Mouse (Mus musculus) C2C12 (cell line): ENCODE results near the gene Pet100. TPM values are rescaled to one million over a fixed set of nuclear protein-coding genes. Genes with fewer than 3 reads are reported as not detected.
A peak's percentile ranks its signal among the peaks of the same experiment; 100 is the strongest.

Experiments
- H3K27me3 ChIP-seq: one replicate; pipeline ENCODE4 v1.6.1; 2011; ENCODE audit not compliant: control insufficient read depth, insufficient read depth, insufficient read length
- H3K36me3 ChIP-seq: one replicate; pipeline ENCODE4 v1.6.1; 2011; ENCODE audit not compliant: control insufficient read depth, insufficient read depth
- H3K4me3 ChIP-seq: one replicate; pipeline ENCODE4 v1.5.1; 2011; ENCODE audit warnings: mild to moderate bottlenecking, control low read depth; ENCODE audit not compliant: poor library complexity, insufficient read depth, severe bottlenecking
- H3K79me2 ChIP-seq: one replicate; pipeline ENCODE4 v1.6.1; 2011; ENCODE audit not compliant: control insufficient read depth, insufficient read depth
- H3K79me3 ChIP-seq: one replicate; pipeline ENCODE4 v1.6.1; 2011; ENCODE audit warnings: low read depth, control low read depth
- H3ac ChIP-seq: one replicate; pipeline ENCODE3; 2011; ENCODE audit warnings: low read depth; ENCODE audit not compliant: control insufficient read depth, insufficient read length
- CEBPB ChIP-seq: IDR thresholded peaks from one replicate; pipeline ENCODE4 v1.6.1; 2011; ENCODE audit warnings: low read depth, mild to moderate bottlenecking, control low read depth, moderate library complexity
- CTCF ChIP-seq: IDR thresholded peaks from one replicate; pipeline ENCODE4 v1.5.1; 2011; ENCODE audit not compliant: control insufficient read depth, insufficient read depth, insufficient read length
- FOSL1 ChIP-seq: IDR thresholded peaks from one replicate; pipeline ENCODE4 v1.8.0; 2011; ENCODE audit warnings: mild to moderate bottlenecking, low read length; ENCODE audit not compliant: poor library complexity, insufficient read depth, severe bottlenecking
- MAX ChIP-seq: IDR thresholded peaks from one replicate; pipeline ENCODE4 v1.6.1; 2011; ENCODE audit warnings: mild to moderate bottlenecking, control low read depth
- MYOD1 ChIP-seq: IDR thresholded peaks from one replicate; pipeline ENCODE4 v1.6.1; 2011; ENCODE audit warnings: low read depth; ENCODE audit not compliant: control insufficient read depth, insufficient read length
- MYOG ChIP-seq: IDR thresholded peaks from one replicate; pipeline ENCODE4 v1.6.1; 2011; ENCODE audit not compliant: control insufficient read depth, insufficient read length; ENCODE audit errors: extremely low read depth
- USF1 ChIP-seq: IDR thresholded peaks from one replicate; pipeline ENCODE4 v1.6.1; 2011; ENCODE audit warnings: low read depth, mild to moderate bottlenecking, control low read depth, moderate library complexity
- polyA plus RNA-seq: library from polyadenylated mRNA; unstranded; fragments of >200 nt; fragmentation: generic; extraction: Trizol; gene quantifications from one replicate; pipeline ENCODE4 v1.2.1, GENCODE M21; 2012; ENCODE audit warnings: missing spikeins

Pet100 gene
- polyA plus RNA-seq, 1 experiment: 55.4 TPM

GRCm38 (mm10) chr8:3607822-3608221 lies 13.5 kb upstream of the Pet100 start:
- Histone ChIP-seq H3K79me2 (no peaks in the 10 kb centered on the region), H3ac (no peak overlapping the region), H3K36me3 (peaks cover 21% of the 10 kb centered on the region), H3K27me3 (peaks cover 3% of the 10 kb centered on the region), H3K79me3 (no peaks in the 10 kb centered on the region), H3K4me3 (no peak overlapping the region)
- TF ChIP-seq CEBPB: no peak
- no peak for TF ChIP-seq FOSL1
- no peak for TF ChIP-seq MYOD1
- no peak for TF ChIP-seq MYOG
- TF ChIP-seq CTCF: no peak
- no peak for TF ChIP-seq MAX
- TF ChIP-seq USF1: no peak

- Histone ChIP-seq H3K79me2 (no peaks in the 10 kb centered on the region), H3K36me3 (peaks cover 21% of the 10 kb centered on the region), H3K4me3 (no peak overlapping the region), H3ac (no peak overlapping the region), H3K79me3 (no peaks in the 10 kb centered on the region), H3K27me3 (no peaks in the 10 kb centered on the region)
- no peak for TF ChIP-seq MYOG
- TF ChIP-seq CEBPB: no peak
- no peak for TF ChIP-seq USF1
- TF ChIP-seq CTCF: no peak
- TF ChIP-seq FOSL1: no peak
- no peak for TF ChIP-seq MAX
- no peak for TF ChIP-seq MYOD1
These were observed 12.1 kb upstream of the Pet100 start for GRCm38 (mm10) chr8:3609046-3609815.

- TF ChIP-seq CTCF: no peak
- TF ChIP-seq USF1: no peak
- no peak for TF ChIP-seq CEBPB
- H3K79me3 ChIP-seq: no peaks in the 10 kb centered on the region
- H3ac ChIP-seq: no peak overlapping the region
- peaks cover 26% of the 10 kb centered on the region for H3K36me3 ChIP-seq
- H3K27me3 ChIP-seq: no peaks in the 10 kb centered on the region
- no peaks in the 10 kb centered on the region for H3K79me2 ChIP-seq
- no peak overlapping the region for H3K4me3 ChIP-seq
These were observed 11.6 kb upstream of the Pet100 start for GRCm38 (mm10) chr8:3609816-3610150.

- H3K79me2 ChIP-seq: peaks cover 36% of the 10 kb centered on the region
- H3K27me3 ChIP-seq: no peaks in the 10 kb centered on the region
- peak overlapping the region; percentile 54 for H3ac ChIP-seq
- peak overlapping the region; percentile 65 for H3K4me3 ChIP-seq
- TF ChIP-seq CTCF (no peak), MYOD1 (no peak), FOSL1 (no peak), MAX (no peak), MYOG (no peak), CEBPB (no peak), USF1 (no peak)
- peaks cover 15% of the 10 kb centered on the region for H3K36me3 ChIP-seq
- peaks cover 30% of the 10 kb centered on the region for H3K79me3 ChIP-seq
These were observed 771 bp downstream of the Pet100 start for GRCm38 (mm10) chr8:3622119-3622518.

- no peak for TF ChIP-seq MYOD1
- TF ChIP-seq MYOG: no peak
- no peak for TF ChIP-seq USF1
- no peak for TF ChIP-seq MAX
- TF ChIP-seq FOSL1: no peak
- no peak for TF ChIP-seq CEBPB
- no peak for TF ChIP-seq CTCF
- H3K27me3 ChIP-seq: no peaks in the 10 kb centered on the region
- peaks cover 7% of the 10 kb centered on the region for H3K79me2 ChIP-seq
- no peaks in the 10 kb centered on the region for H3K36me3 ChIP-seq
- no peak within 1 kb of the TSS for H3ac ChIP-seq
- H3K79me3 ChIP-seq: peaks cover 6% of the 10 kb centered on the region
- no peak within 1 kb of the TSS for H3K4me3 ChIP-seq
These were observed 4.1 kb downstream of the Pet100 start, which contains the start of gene Pcp2 for GRCm38 (mm10) chr8:3625445-3625844. Gene Pcp2 (minus strand): TSS chr8:3625545.

- H3K4me3 ChIP-seq: no peak overlapping the region
- no peak overlapping the region for H3ac ChIP-seq
- H3K27me3 ChIP-seq: no peaks in the 10 kb centered on the region
- TF ChIP-seq FOSL1: no peak
- no peak for TF ChIP-seq MAX
- no peak for TF ChIP-seq CEBPB
- TF ChIP-seq USF1: no peak
- TF ChIP-seq MYOG: no peak
- TF ChIP-seq MYOD1: no peak
- no peak for TF ChIP-seq CTCF
- H3K36me3 ChIP-seq: no peaks in the 10 kb centered on the region
- no peaks in the 10 kb centered on the region for H3K79me3 ChIP-seq
- no peaks in the 10 kb centered on the region for H3K79me2 ChIP-seq
These were observed 5.6 kb downstream of the Pet100 start for GRCm38 (mm10) chr8:3626971-3627370.
